Mouse (Mus musculus): Measurements from ENCODE around the gene Eif3i.

DNA sequence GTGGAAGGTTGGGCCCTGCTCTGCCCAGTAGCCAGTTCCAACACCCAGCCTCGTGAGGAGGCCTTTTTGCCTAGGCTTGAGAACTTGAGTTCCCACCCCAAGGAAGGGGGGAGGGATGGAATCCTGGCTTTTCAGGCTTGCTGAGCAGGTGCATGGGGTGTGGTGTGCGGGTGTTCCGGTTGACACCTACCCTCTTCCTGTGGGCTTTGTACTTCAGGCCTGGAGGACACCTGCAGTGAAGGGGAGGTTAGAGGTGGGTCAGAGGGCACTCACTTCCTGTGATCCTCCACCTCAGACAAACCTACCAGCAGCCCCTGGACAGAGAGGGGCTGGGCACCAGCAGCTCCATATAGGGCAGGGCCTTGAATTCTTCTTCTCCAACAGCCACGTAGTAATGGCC lies 9.6 kb upstream of the Eif3i start:
- TF ChIP-seq CTCF (IDR thresholded peaks at IDR 0.05; ENCODE audit: low read depth, low read length), result no peak
- TF ChIP-seq POLR2A (IDR thresholded peaks at IDR 0.05; ENCODE audit: borderline replicate concordance, low read depth, low read length), result no peak
